Mouse (Mus musculus) bone marrow, adult 2 months (tissue): Measurements from ENCODE around the gene Exoc3l2.

ENCODE experiments used
- CTCF ChIP-seq: fragments of 200-500 bp; IDR thresholded peaks from 2 replicates; pipeline ENCODE4 v1.5.1; 2011; ENCODE audit warnings: low read length, control low read depth; ENCODE audit not compliant: control insufficient read depth, insufficient read depth
- POLR2A ChIP-seq: fragments of 200-500 bp; IDR thresholded peaks from 2 replicates; pipeline ENCODE4 v1.6.1; 2011; ENCODE audit warnings: low read depth, mild to moderate bottlenecking, control low read depth, low read length, borderline replicate concordance; ENCODE audit not compliant: control insufficient read depth

DNA sequence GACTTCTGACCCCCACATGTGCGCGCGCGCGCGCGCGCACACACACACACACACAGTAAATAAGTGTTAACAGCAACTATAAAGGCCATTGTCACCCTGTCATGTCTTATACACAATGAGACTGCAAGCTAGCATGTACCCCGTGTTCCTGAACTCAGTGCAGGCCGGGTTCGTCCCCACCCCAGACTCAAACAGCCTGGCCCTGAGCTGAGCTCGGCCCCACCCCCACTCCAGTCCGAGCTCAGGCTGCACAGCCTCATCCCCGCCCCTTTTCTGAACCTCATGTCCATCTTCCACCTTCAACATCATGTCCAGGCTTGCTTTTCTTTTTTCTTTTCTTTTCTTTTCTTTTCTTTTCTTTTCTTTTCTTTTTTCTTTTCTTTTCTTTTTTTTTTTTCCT lies 7.2 kb downstream of the Exoc3l2 start:
- TF ChIP-seq CTCF = no peak
- TF ChIP-seq POLR2A = no peak
